Mouse (Mus musculus) liver, adult 2 months (tissue): ENCODE results near the gene Psmd13. TPM values are rescaled to one million over a fixed set of nuclear protein-coding genes. Genes with fewer than 3 reads are reported as not detected.

ENCODE experiments used
- DNase-seq: peaks from one replicate; pipeline ENCODE4 v3.0.0-alpha.2; 2011; ENCODE audit warnings: low read depth, low spot score; ENCODE audit errors: extremely low read depth
- H3K27ac ChIP-seq: fragments of 200-500 bp; replicated peaks from 2 replicates; pipeline ENCODE4 v1.5.1; 2012; ENCODE audit warnings: low read depth, mild to moderate bottlenecking, control low read depth, inconsistent platforms, low read length; ENCODE audit not compliant: insufficient read depth
- H3K27me3 ChIP-seq: fragments of 200-500 bp; 2 replicates; pipeline ENCODE4 v1.6.1; 2012; ENCODE audit warnings: mild to moderate bottlenecking, moderate library complexity, low read length, inconsistent platforms; ENCODE audit not compliant: control insufficient read depth, insufficient read depth
- H3K36me3 ChIP-seq: fragments of 200-500 bp; 2 replicates; pipeline ENCODE4 v1.6.1; 2012; ENCODE audit warnings: low read length, inconsistent platforms; ENCODE audit not compliant: control insufficient read depth, insufficient read depth
- H3K4me1 ChIP-seq: fragments of 200-500 bp; 2 replicates; pipeline ENCODE4 v1.6.1; 2011; ENCODE audit warnings: low read length; ENCODE audit not compliant: control insufficient read depth, insufficient read depth
- H3K4me3 ChIP-seq: fragments of 200-500 bp; 2 replicates; pipeline ENCODE4 v1.5.1; 2011; ENCODE audit warnings: low read depth, mild to moderate bottlenecking, control low read depth, low read length, moderate library complexity; ENCODE audit not compliant: insufficient read depth
- H3K79me2 ChIP-seq: fragments of 200-500 bp; 2 replicates; pipeline ENCODE4 v1.6.1; 2012; ENCODE audit warnings: inconsistent platforms, mild to moderate bottlenecking, low read length, moderate library complexity; ENCODE audit not compliant: control insufficient read depth, insufficient read depth
- H3K9ac ChIP-seq: fragments of 200-500 bp; 2 replicates; pipeline ENCODE4 v1.6.1; 2012; ENCODE audit warnings: low read depth, mild to moderate bottlenecking, control low read depth, inconsistent platforms, low read length
- CTCF ChIP-seq: fragments of 200-500 bp; IDR thresholded peaks from 2 replicates; pipeline ENCODE4 v1.5.1; 2011; ENCODE audit warnings: low read depth, low read length, control low read depth
- POLR2A ChIP-seq: fragments of 200-500 bp; IDR thresholded peaks from 2 replicates; pipeline ENCODE4 v1.6.1; 2011; ENCODE audit warnings: low read length, control low read depth; ENCODE audit not compliant: insufficient read depth; ENCODE audit errors: extremely low read depth
- WGBS: fragments of 180-500 bp; shearing (Covaris S2); methylation state at CpG from one replicate; pipeline ENCODE4 v1.1.7; 2018; 5-methylcytosine and 5-hydroxymethylcytosine counted together
- polyA plus RNA-seq: library from polyadenylated mRNA; depleted of rRNA; stranded (reverse); fragments of >200 nt; gene quantifications from 2 replicates; pipeline ENCODE4 v1.2.3, GENCODE M21; 2012
- total RNA-seq: library from RNA; depleted of rRNA; stranded (reverse); fragments of >200 nt; gene quantifications from 2 replicates; pipeline ENCODE4 v1.2.3, GENCODE M21; 2014

Psmd13 gene
- total and polyA plus RNA-seq, 2 experiments = 51.1 to 102 TPM

GRCm38 (mm10) chr7:140859997-140860396, 21.8 kb upstream of the Psmd13 start:
- peaks cover 15% of the 10 kb centered on the region for H3K79me2 ChIP-seq
- no peak for DNase-seq
- no peak overlapping the region for H3K27ac ChIP-seq
- H3K9ac ChIP-seq = no peak overlapping the region
- H3K27me3 ChIP-seq = no peaks in the 10 kb centered on the region
- no peak for TF ChIP-seq POLR2A
- TF ChIP-seq CTCF = no peak
- no peak overlapping the region for H3K4me3 ChIP-seq
- H3K36me3 ChIP-seq = peaks cover 23% of the 10 kb centered on the region
- H3K4me1 ChIP-seq = peaks cover 9% of the 10 kb centered on the region
- 89% methylated on average over 6 of the region's 6 CpGs for WGBS

GRCm38 (mm10) chr7:140860728-140861127, 21.0 kb upstream of the Psmd13 start:
- TF ChIP-seq POLR2A (no peak), CTCF (no peak)
- no peak overlapping the region for H3K4me3 ChIP-seq
- DNase-seq = no peak
- H3K4me1 ChIP-seq = peaks cover 6% of the 10 kb centered on the region
- 81% methylated on average over 5 of the region's 5 CpGs for WGBS
- H3K36me3 ChIP-seq = peaks cover 29% of the 10 kb centered on the region
- H3K79me2 ChIP-seq = peaks cover 7% of the 10 kb centered on the region; the same call in 1 of the 2 replicates
- no peaks in the 10 kb centered on the region for H3K27me3 ChIP-seq
- H3K9ac ChIP-seq = no peak overlapping the region
- H3K27ac ChIP-seq = no peak overlapping the region

- no peak overlapping the region for H3K9ac ChIP-seq
- 88% methylated on average over 12 of the region's 12 CpGs for WGBS
- no peak for DNase-seq
- TF ChIP-seq POLR2A (no peak), CTCF (no peak)
- peaks cover 52% of the 10 kb centered on the region for H3K36me3 ChIP-seq
- H3K4me1 ChIP-seq = no peaks in the 10 kb centered on the region
- H3K27ac ChIP-seq = no peak overlapping the region
- H3K4me3 ChIP-seq = no peak overlapping the region
- no peaks in the 10 kb centered on the region for H3K27me3 ChIP-seq
- H3K79me2 ChIP-seq = no peaks in the 10 kb centered on the region
Observed at GRCm38 (mm10) chr7:140864761-140865160, 17.0 kb upstream of the Psmd13 start.

GRCm38 (mm10) chr7:140874224-140874623, 7.5 kb upstream of the Psmd13 start:
- no peak overlapping the region for H3K4me3 ChIP-seq
- H3K79me2 ChIP-seq = peaks cover 26% of the 10 kb centered on the region
- H3K4me1 ChIP-seq = 0 out of 2 replicates have a peak, but pooled peaks cover 4% of the 10 kb centered on the region
- WGBS = 81% methylated on average over 4 of the region's 4 CpGs
- TF ChIP-seq CTCF (no peak), POLR2A (no peak)
- H3K27me3 ChIP-seq = no peaks in the 10 kb centered on the region
- no peak overlapping the region for H3K27ac ChIP-seq
- peaks cover 63% of the 10 kb centered on the region for H3K36me3 ChIP-seq
- no peak overlapping the region for H3K9ac ChIP-seq
- DNase-seq = no peak

GRCm38 (mm10) chr7:140877364-140877763, 4.4 kb upstream of the Psmd13 start:
- no peak overlapping the region for H3K4me3 ChIP-seq
- H3K4me1 ChIP-seq = 0 out of 2 replicates have a peak, but pooled peaks cover 4% of the 10 kb centered on the region
- no peaks in the 10 kb centered on the region for H3K27me3 ChIP-seq
- no peak overlapping the region for H3K9ac ChIP-seq
- peaks cover 26% of the 10 kb centered on the region for H3K79me2 ChIP-seq
- H3K27ac ChIP-seq = no peak overlapping the region
- DNase-seq = no peak
- peaks cover 40% of the 10 kb centered on the region for H3K36me3 ChIP-seq
- 93% methylated on average over 6 of the region's 6 CpGs for WGBS
- TF ChIP-seq POLR2A (no peak), CTCF (no peak)

GRCm38 (mm10) chr7:140879355-140879754, 2.4 kb upstream of the Psmd13 start:
- WGBS = 42% methylated on average over 7 of the region's 7 CpGs
- H3K4me3 ChIP-seq = peak overlapping the region; percentile 45; the same call in 1 of the 2 replicates
- H3K79me2 ChIP-seq = peaks cover 29% of the 10 kb centered on the region
- H3K4me1 ChIP-seq = peaks cover 8% of the 10 kb centered on the region
- DNase-seq = peak; percentile 53
- TF ChIP-seq POLR2A (no peak), CTCF (no peak)
- peak overlapping the region; percentile 17 for H3K9ac ChIP-seq
- peaks cover 26% of the 10 kb centered on the region for H3K36me3 ChIP-seq
- no peaks in the 10 kb centered on the region for H3K27me3 ChIP-seq
- peak overlapping the region; percentile 35 for H3K27ac ChIP-seq
